Mouse (Mus musculus) neural tube, embryonic 15.5 days (tissue): ENCODE measurements at regions not wholly inside any gene's neighbourhood (a gene's known extent, or its start where the extent isn't known, plus 50 kb on each side); places are given as distances from the start of the nearest gene placed in this dataset.

ENCODE experiments used
- ATAC-seq: fragments of 200-750 bp; cut with Nextera tagmentation; 2 replicates; pipeline ENCODE4 v1.8.0; 2017; ENCODE audit warnings: mild to moderate bottlenecking, moderate TSS enrichment, moderate library complexity; ENCODE audit not compliant: low FRiP score
- H3K27ac ChIP-seq: fragments of 300-500 bp; sonication (generic); replicated peaks from 2 replicates; pipeline ENCODE4 v1.5.1; 2015; ENCODE audit warnings: mild to moderate bottlenecking, inconsistent platforms
- H3K27me3 ChIP-seq: fragments of 300-500 bp; sonication (generic); replicated peaks from 2 replicates; pipeline ENCODE4 v1.6.1; 2015; ENCODE audit warnings: inconsistent platforms
- H3K36me3 ChIP-seq: fragments of 300-500 bp; sonication (generic); 2 replicates; pipeline ENCODE4 v1.6.1; 2015; ENCODE audit warnings: inconsistent platforms
- H3K4me1 ChIP-seq: fragments of 300-500 bp; sonication (generic); 2 replicates; pipeline ENCODE4 v1.6.1; 2015; ENCODE audit warnings: inconsistent platforms
- H3K4me2 ChIP-seq: fragments of 300-500 bp; sonication (generic); 2 replicates; pipeline ENCODE4 v1.6.1; 2015; ENCODE audit warnings: inconsistent platforms, mild to moderate bottlenecking, moderate library complexity
- H3K4me3 ChIP-seq: fragments of 300-500 bp; sonication (generic); replicated peaks from 2 replicates; pipeline ENCODE4 v1.5.1; 2015; ENCODE audit warnings: mild to moderate bottlenecking, inconsistent platforms
- H3K9ac ChIP-seq: fragments of 300-500 bp; sonication (generic); replicated peaks from 2 replicates; pipeline ENCODE4 v1.6.1; 2015; ENCODE audit warnings: mild to moderate bottlenecking, inconsistent platforms
- H3K9me3 ChIP-seq: fragments of 300-500 bp; sonication (generic); replicated peaks from 2 replicates; pipeline ENCODE4 v1.6.1; 2016; ENCODE audit warnings: inconsistent platforms
- WGBS: fragments of 180-500 bp; shearing (Covaris S2); methylation state at CpG from one replicate; pipeline ENCODE4 v1.1.7; 2015; ENCODE audit warnings: mixed read lengths; 5-methylcytosine and 5-hydroxymethylcytosine counted together

DNA sequence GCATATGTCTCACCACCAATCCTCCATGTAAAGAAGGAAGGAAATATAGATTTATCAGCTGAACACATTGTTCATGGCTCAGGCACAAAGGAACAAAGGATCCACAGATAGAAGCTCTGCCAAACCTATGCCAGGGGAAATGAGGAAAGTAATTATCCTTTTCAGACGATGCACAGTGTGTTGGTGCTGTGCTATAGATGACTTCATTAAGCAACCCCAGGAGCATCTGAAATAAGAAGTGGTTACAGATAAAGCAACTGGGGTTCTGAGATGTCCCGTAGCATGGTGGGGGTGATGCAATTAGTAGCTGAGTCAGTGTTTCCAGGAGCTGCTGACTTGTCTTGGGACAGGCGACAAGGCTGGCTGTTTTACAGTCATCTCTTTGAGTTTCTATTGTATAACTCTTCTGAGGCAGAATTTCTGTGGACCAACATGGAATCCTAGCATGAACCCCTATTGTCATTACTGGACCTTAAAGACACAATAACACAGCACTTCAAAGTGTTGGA lies 86.2 kb upstream of the Pdzrn3 start:
- H3K36me3 ChIP-seq = no peaks in the 10 kb centered on the region
- no peak overlapping the region for H3K9ac ChIP-seq
- H3K27ac ChIP-seq = no peak overlapping the region
- H3K27me3 ChIP-seq = no peaks in the 10 kb centered on the region
- no peak overlapping the region for H3K4me3 ChIP-seq
- no peaks in the 10 kb centered on the region for H3K9me3 ChIP-seq
- WGBS = 52% methylated on average over 3 of the region's 3 CpGs
- H3K4me1 ChIP-seq = no peaks in the 10 kb centered on the region
- no peak for ATAC-seq
- no peak overlapping the region for H3K4me2 ChIP-seq

GRCm38 (mm10) chr6:101446720-101447119 lies 69.0 kb upstream of the Pdzrn3 start:
- H3K4me3 ChIP-seq = no peak overlapping the region
- 82% methylated on average over 5 of the region's 5 CpGs for WGBS
- H3K9ac ChIP-seq = no peak overlapping the region
- no peaks in the 10 kb centered on the region for H3K27me3 ChIP-seq
- no peak overlapping the region for H3K27ac ChIP-seq
- H3K4me2 ChIP-seq = no peak overlapping the region
- no peaks in the 10 kb centered on the region for H3K36me3 ChIP-seq
- H3K9me3 ChIP-seq = no peaks in the 10 kb centered on the region
- no peak for ATAC-seq
- H3K4me1 ChIP-seq = no peaks in the 10 kb centered on the region

DNA sequence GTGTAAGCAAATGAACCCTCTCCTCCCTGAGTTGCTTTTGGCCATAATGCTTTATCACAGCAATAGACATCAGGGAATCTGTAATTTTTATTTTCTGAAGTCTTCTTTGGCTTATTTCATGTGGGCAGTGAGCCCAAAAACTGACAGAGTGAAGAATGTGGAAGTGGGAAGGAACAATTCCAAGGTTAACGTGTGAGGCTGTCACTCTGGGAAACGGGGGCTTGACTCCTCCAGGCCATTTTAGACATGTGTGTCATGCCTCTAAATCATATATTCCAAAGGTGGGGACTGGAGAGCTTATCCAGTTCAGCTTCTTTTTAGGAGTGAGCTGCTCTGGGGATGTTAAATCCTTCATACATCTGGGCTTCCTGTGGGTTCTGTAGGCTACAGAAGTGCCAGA lies 68.6 kb upstream of the Pdzrn3 start:
- no peak for ATAC-seq
- WGBS = 62% methylated on average over 2 of the region's 2 CpGs
- Histone ChIP-seq H3K4me1 (no peaks in the 10 kb centered on the region), H3K4me2 (no peak overlapping the region), H3K9ac (no peak overlapping the region), H3K9me3 (no peaks in the 10 kb centered on the region), H3K36me3 (no peaks in the 10 kb centered on the region), H3K27me3 (no peaks in the 10 kb centered on the region), H3K4me3 (no peak overlapping the region), H3K27ac (no peak overlapping the region)

GRCm38 (mm10) chr6:101432769-101433168 lies 55.1 kb upstream of the Pdzrn3 start:
- Histone ChIP-seq H3K4me2 (no peak overlapping the region), H3K27me3 (no peaks in the 10 kb centered on the region), H3K36me3 (no peaks in the 10 kb centered on the region), H3K27ac (no peak overlapping the region), H3K9me3 (no peaks in the 10 kb centered on the region), H3K4me3 (no peak overlapping the region), H3K4me1 (0 out of 2 replicates have a peak, but pooled peaks cover 4% of the 10 kb centered on the region), H3K9ac (no peak overlapping the region)
- ATAC-seq = no peak
- WGBS = 32% methylated on average over 8 of the region's 8 CpGs

GRCm38 (mm10) chr6:101429634-101430033 lies 51.9 kb upstream of the Pdzrn3 start:
- 69% methylated on average over 2 of the region's 2 CpGs for WGBS
- ATAC-seq = no peak
- no peak overlapping the region for H3K27ac ChIP-seq

More at GRCm38 (mm10) chr6:101429634-101430033, 51.9 kb upstream of the Pdzrn3 start:
- no peak overlapping the region for H3K4me3 ChIP-seq
- H3K36me3 ChIP-seq = no peaks in the 10 kb centered on the region
- no peaks in the 10 kb centered on the region for H3K27me3 ChIP-seq
- no peak overlapping the region for H3K9ac ChIP-seq
- no peaks in the 10 kb centered on the region for H3K9me3 ChIP-seq
- peaks cover 10% of the 10 kb centered on the region for H3K4me1 ChIP-seq
- H3K4me2 ChIP-seq = no peak overlapping the region
